Mouse (Mus musculus) forebrain, embryonic 10.5 days (tissue): Measurements from ENCODE around the gene Cc2d2a. TPM values are rescaled to one million over a fixed set of nuclear protein-coding genes. Genes with fewer than 3 reads are reported as not detected.

Experiments
- polyA plus RNA-seq: library from polyadenylated mRNA; unstranded; fragments of >200 nt; fragmentation: Nextera tagmentation; extraction: Ambion mirVana; gene quantifications from 2 replicates; pipeline ENCODE4 v1.2.1, GENCODE M21; 2016

Gene Cc2d2a
- polyA plus RNA-seq, 1 experiment from 2014 or later = 9.8 TPM

Other genes with a start within 250 kb of the Cc2d2a start
- gene C1qtnf7, start 146.8 kb upstream of the Cc2d2a start, polyA plus RNA-seq = 0.26 TPM in 1 of 2 replicates, not detected in the other
- gene Bst1, start 156.5 kb downstream of the Cc2d2a start, polyA plus RNA-seq = 0.12 TPM in 1 of 2 replicates, not detected in the other
- 57.7 and 58.4 TPM in 2 replicates for gene Fbxl5, start 159.3 kb downstream of the Cc2d2a start, polyA plus RNA-seq
- gene Cd38, start 206.2 kb downstream of the Cc2d2a start, polyA plus RNA-seq = 6.7 and 7.0 TPM in 2 replicates